8 mouse cellular contexts compared by ENCODE assay signal in the genomic region with DNA sequence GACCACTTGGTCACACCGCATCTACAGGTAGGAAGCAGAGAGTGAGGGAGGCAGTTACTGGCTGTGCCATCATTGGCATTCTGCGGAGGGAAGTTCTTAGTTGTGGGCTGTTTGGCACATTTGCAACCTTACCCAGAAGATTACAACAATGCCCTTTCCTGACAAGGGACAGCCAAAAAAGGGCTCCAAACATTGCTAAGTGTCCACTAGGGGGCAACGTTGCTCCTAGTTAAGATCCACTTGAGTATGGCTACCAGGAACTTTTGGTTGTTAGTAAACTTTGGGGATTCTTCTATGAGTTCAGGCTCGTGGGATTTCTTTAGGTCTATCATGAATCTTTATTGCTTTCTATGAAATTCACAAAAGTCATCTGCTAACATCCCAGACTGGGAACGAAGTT.
A peak's percentile ranks its signal among the peaks of the same experiment; 100 is the strongest.
DNase-seq lines count a peak whose midpoint lies in the region; ATAC-seq and TF ChIP-seq lines count a peak whose summit lies in the region.

No protein-coding gene starts in this region.

- no peak for ATAC-seq in forebrain, postnatal 0 days

- no peak overlapping the region for H3K4me2 ChIP-seq in forebrain, postnatal 0 days (ENCODE audit: low read depth)

- H3K4me1 ChIP-seq in E14TG2a.4 (replicated peaks; ENCODE audit: low read depth, low read length): no peaks in the 10 kb centered on the region
- no peaks in the 10 kb centered on the region for H3K4me1 ChIP-seq in forebrain, postnatal 0 days (ENCODE audit: insufficient read depth)

- 30% methylated on average over 5 of the region's 5 CpGs for WGBS in forebrain, postnatal 0 days

- H3K4me3 ChIP-seq in E14TG2a.4 (replicated peaks; ENCODE audit: low read length): no peak overlapping the region
- no peak overlapping the region for H3K4me3 ChIP-seq in forebrain, postnatal 0 days (ENCODE audit: low read depth, low read length)

- no peaks in the 10 kb centered on the region for H3K36me3 ChIP-seq in E14TG2a.4 (ENCODE audit: insufficient read depth, low read length)
- H3K36me3 ChIP-seq in forebrain, postnatal 0 days (ENCODE audit: insufficient read depth): no peaks in the 10 kb centered on the region

- TF ChIP-seq CTCF in E14TG2a.4 (conservative IDR thresholded peaks at IDR 0.05; ENCODE audit: low read length): peak; percentile 62
- peak; percentile 76 for TF ChIP-seq CTCF in forebrain, postnatal 0 days (IDR thresholded peaks at IDR 0.05; ENCODE audit: low read depth)

- peak; percentile 47 to 68 for DNase-seq in heart, postnatal 10 days
- DNase-seq in heart, postnatal 25 days (ENCODE audit: low spot score): no peak
- DNase-seq in c-Kit-positive CD71-negative TER-119-negative erythroid progenitor cells, embryonic 14.5 days (ENCODE audit: low read depth): peak; percentile 51
- DNase-seq in forebrain, postnatal 0 days: peak; percentile 72
- DNase-seq in layer of hippocampus, postnatal 10 days (ENCODE audit: low spot score in 2 of 2): peak; percentile 48 to 57
- DNase-seq in naive thymus-derived CD4-positive, alpha-beta T cell, adult 2 months (ENCODE audit: low read depth): peak; percentile 1
- peak; percentile 10 to 13 for DNase-seq in thymus, postnatal 36 days

- no peaks in the 10 kb centered on the region for H3K9me3 ChIP-seq in E14TG2a.4 (ENCODE audit: low read length)
- H3K9me3 ChIP-seq in forebrain, postnatal 0 days (ENCODE audit: low read length): 0 out of 2 replicates have a peak, but pooled peaks cover 9% of the 10 kb centered on the region

- H3K9ac ChIP-seq in forebrain, postnatal 0 days: no peak overlapping the region

- H3K27me3 ChIP-seq in E14TG2a.4 (ENCODE audit: insufficient read depth, low read length): no peaks in the 10 kb centered on the region
- H3K27me3 ChIP-seq in forebrain, postnatal 0 days (ENCODE audit: insufficient read depth, low read length): no peaks in the 10 kb centered on the region

- intact Hi-C loops in heart, postnatal 10 days (cut with DNase I): loop anchor here (1.0 to 5.0 kb wide), 3 partner anchors 97 to 275 kb away; no protein-coding TSS in a partner anchor
- intact Hi-C loops in heart, postnatal 25 days (cut with DNase I): loop anchor here (1.0 to 10.0 kb wide), 3 partner anchors 97 to 277 kb away; no protein-coding TSS in a partner anchor

- H3K27ac ChIP-seq in forebrain, postnatal 0 days (ENCODE audit: low read depth, low read length): no peak overlapping the region
